Mouse (Mus musculus) lung, adult 18-20 months (tissue): ENCODE results near the gene Casz1.

Experiments
- DNase-seq, 2 experiments: peaks; one replicate each; pipeline ENCODE4 v3.0.0; 2022; ENCODE audit warnings: mixed read lengths in 2 of 2

Gene Casz1

DNA sequence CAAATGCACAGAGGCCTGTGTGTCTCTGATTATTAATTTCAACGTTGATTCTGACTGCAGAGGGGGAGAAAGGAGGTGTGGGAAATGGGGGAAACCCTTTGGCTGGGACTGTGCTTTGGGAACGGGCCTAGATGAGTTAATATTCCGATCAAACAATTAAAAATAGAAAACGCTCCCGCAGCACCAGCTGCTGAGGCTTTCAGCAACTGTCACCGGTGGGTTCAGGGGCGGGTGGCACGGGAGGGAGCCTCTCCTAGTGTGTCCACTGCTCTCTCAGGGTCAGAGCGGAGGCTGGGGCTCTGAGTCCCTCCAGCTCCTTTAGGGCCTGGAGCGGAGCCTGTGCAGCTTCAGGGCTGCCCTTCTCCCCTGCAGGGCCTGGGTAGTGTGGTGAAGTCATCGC, 105.3 kb downstream of the Casz1 start:
- DNase-seq = no peak

GRCm38 (mm10) chr4:148912134-148912533, 107.9 kb downstream of the Casz1 start:
- DNase-seq = no peak

GRCm38 (mm10) chr4:148912826-148913590, 108.8 kb downstream of the Casz1 start:
- peak; percentile 55 to 76 for DNase-seq

DNA sequence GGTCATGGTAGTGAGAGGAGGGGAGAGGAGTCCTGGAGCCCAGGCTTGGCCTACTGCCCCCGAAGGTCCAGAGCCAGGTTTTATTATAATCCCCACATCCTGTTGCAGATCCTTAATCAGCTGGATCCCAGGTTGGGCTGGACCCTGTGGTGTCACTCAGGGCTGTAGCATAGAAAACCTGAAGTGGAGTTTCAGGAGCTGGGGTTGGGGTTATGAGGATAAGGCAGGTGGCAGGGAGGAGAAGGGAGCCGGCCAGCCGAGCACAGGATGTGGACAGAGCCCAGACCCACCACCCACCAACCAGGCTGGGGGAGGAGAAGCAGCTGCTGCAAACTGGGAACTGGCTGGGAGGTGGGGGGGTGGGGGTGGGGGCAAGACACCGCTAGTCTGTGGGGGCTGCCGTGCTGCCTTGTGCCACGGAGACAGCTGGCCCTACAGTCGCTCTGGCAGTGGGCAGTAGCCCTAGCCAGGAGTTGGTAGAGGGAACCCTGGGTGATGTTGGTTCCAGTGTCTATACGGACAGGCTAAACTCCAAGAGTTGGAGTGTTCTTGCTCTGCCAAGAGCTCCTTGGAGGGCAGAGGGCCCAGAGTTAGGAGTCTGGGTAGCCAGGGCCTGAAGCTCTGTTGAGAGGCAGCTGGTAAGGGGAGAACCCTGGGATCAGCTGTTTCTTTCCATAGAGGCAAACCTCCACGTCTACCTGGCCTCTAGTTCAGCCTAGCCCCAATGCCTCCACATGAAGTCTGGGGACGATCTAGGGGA, 110.8 kb downstream of the Casz1 start:
- peak; percentile 72 to 79 for DNase-seq

GRCm38 (mm10) chr4:148915849-148916248, 111.6 kb downstream of the Casz1 start:
- no peak for DNase-seq

DNA sequence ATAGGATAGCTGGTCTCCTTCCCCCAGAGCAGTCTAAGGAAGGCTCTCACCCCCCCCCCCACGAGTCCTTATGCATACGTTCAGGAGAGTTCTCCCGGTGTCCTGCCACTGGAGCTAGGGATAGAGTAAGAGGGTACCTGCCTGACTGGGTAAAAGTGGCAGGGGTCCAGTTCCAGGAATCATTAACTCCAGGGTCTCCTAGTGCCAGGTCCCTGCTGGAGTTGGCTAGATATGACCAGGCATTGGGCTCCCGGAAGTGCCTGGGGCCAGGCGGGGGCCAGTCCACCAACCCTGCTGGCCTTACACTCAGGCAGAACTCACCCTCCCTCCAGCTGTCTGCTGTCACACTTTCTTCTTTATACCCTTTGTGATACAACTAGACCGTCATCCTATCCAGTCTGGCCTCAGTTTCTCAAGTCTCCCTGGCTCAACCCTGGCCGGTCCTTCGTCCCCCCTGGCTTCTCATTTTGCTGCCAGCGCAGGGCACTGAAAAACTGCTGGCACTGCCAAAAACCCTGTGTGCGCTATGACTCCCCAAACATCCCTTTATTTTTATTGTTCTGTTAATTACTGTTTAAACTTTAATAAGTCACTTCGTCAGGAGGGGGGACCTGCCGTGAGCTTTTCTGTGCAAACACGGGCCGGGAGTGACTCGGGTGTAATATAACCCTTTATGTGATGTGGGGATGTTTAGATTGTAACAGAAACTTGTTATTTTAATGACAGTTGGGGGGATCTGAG, 114.6 kb downstream of the Casz1 start:
- DNase-seq = no peak

DNA sequence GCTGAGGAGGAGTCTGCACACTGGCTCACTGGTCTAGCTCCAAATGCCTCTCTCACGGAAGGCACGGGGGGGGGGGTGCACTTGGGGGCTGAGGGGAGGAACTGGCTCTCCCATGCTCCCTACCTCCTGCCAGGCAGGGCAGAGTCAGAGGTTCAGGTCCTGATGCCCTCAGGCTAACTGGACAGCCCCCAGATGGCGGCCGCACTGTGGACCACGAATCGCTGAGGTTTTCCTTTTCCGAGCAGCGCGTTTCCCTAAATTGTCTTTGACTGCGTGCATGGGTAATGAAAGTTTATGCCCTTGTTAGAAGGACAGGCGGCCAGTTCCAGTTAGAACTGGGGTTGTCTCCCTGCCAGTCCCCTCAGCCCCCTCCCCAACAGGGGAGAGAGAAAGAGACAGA, 116.4 kb downstream of the Casz1 start:
- no peak for DNase-seq

GRCm38 (mm10) chr4:148922221-148922700, 118.0 kb downstream of the Casz1 start:
- DNase-seq = no peak

DNA sequence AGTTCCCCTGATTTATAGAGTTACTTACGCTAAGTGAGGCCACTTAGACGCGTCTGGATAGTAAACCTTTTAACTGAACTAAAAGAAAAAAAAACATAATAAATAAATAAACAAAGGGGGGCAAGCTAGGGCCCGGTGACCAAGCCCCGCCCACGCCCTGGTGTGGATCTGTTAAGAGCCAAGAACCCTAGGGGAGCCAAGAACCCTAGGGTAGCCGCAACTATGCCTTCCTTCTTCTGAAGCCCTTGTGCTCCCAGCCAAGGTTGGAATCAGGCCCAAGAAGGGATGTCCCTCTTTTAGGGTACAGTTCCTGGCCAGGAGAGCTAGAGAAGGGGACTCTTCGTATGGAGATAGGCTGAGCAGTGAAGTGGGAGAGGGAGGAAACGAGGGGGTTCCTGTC, 119.2 kb downstream of the Casz1 start:
- DNase-seq = peak; percentile 50 to 65

DNA sequence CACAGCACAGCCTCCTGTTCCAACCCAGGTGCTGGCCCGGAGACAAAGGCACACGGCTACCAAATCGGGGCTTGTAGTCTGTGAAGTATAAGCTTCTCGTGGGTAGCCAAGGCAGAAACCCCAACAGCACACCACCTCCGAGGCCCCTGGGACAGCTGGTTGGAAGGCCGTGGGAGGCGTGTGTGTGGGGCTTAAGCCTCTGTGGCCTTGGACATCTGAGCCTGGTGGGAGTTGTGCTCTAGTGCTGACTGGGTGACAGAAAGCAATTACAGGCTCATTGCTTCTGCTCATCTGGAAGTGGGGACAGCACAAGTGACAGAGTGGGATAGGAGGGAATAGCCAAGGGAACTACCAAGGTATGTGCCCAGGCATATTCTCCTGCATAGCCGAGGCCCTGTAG, 119.7 kb downstream of the Casz1 start:
- DNase-seq = no peak

GRCm38 (mm10) chr4:148925589-148926359, 121.5 kb downstream of the Casz1 start:
- DNase-seq = peak; percentile 83 to 88

DNA sequence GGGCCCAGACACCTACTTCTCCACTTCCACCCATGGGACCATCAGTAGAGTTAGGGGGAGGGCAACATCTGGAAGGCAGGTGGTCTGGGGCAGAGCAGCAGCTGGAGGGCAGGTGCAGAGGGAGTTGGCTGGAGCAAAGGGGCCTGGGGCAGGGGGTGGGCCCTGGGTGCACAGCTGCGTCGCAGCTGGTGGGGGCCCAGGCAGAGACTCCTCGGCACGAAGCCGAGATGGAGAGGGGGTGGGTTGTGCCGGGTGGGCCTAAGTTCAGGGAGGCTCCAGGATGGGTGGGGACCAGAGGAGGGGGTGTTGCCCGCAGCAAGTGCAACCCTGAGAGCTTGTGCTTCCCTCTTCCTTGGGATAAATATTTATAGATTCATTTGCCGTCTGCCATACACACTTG, 122.2 kb downstream of the Casz1 start:
- DNase-seq = peak; percentile 69 to 84

DNA sequence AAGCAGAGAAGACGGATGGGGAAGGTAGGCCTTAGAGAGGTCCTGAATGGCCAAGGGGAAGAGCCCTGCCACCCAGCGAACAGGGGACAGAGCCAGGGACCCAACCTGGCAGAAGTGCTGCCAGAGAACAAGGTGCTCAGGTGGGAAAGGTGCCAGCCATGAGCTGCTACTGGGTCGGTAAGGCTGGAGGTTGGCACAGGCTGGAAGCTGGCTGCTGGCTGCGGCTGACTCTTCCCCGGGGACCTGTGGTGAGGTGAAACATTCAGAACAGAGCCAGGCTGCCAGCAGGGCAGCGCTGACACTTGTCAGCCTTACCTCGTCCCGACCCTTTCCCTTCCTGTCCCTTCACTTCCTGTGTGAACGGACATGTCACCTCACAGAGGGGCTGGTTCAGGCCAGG, 124.1 kb downstream of the Casz1 start:
- peak in 1 of 2 experiments; percentile 54 for DNase-seq

- DNase-seq = no peak
Measured at GRCm38 (mm10) chr4:148928876-148929275, 124.6 kb downstream of the Casz1 start.

DNA sequence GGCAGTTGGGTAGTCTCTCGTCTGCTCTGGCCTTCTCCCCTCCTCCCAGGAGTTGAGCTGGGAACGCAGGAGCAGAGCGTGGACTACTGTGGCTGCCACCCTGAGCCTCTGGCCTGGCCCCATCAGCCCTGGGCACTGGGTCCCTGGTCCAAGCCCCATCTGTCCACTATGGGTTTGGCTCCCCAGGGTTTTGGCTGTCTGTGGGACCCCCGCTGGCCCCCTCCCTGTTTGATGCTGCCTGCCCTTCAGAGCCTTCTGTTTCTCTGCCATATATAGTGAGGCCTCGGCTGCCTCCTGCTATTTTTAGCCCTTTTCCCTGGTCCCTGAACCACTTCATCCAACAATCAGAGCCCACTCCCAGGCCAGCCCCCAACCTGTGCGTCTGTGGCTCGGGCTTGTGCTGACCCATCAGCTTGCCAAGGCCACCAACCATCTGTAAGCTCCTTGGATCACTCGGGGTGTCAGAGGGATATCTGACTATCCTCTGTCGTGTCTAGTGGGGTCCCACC, 126.5 kb downstream of the Casz1 start:
- no peak for DNase-seq

- peak in 1 of 2 experiments; percentile 62 for DNase-seq
Measured at GRCm38 (mm10) chr4:148933109-148933508, 128.9 kb downstream of the Casz1 start.

GRCm38 (mm10) chr4:148935211-148935610, 131.0 kb downstream of the Casz1 start:
- DNase-seq = peak; percentile 57 to 82

DNA sequence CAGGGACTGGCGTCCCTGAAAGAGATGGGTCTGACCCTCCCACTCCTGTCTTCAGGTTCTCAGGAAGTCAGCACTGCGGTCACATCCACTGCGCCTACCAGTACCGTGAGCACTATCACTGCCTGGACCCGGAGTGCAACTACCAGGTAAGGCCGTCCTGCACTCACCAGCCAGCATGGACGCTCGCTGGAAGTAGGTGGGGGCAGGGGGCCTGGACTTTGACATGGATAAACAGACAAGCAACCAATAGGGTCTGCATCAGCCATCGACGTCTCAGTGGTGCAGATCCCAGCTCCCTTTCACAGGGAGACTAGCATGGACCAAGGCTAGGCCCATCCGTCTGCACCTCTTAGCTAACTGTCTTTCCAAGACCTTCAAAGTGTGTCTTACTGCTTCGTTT, 131.9 kb downstream of the Casz1 start:
- DNase-seq = no peak

DNA sequence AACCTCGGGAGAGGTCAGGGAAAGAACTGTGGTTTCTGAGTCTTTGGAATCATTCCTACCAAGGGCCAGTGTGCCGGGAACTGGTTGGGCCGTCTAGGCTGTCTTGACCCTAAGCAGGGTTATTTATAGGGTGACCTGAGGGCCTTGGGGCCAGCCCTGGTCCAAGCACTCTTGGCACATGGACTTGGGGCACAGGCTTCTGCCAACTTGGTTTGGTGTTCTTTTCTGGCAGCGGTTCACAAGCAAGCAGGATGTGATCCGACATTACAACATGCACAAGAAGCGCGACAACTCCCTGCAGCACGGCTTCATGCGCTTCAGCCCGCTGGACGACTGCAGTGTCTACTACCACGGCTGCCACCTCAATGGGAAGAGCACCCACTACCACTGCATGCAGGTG, 132.5 kb downstream of the Casz1 start:
- DNase-seq = peak; percentile 71 to 83

GRCm38 (mm10) chr4:148938546-148938945, 134.3 kb downstream of the Casz1 start:
- no peak for DNase-seq

- peak; percentile 90 to 93 for DNase-seq
Measured at GRCm38 (mm10) chr4:148940674-148941211, 136.5 kb downstream of the Casz1 start.

GRCm38 (mm10) chr4:148941321-148941720, 137.1 kb downstream of the Casz1 start:
- DNase-seq = no peak
